Mouse (Mus musculus) ES-E14 (cell line): Measurements from ENCODE around the gene Sec16a.

Experiments
- CHD2 ChIP-seq: IDR thresholded peaks from 2 replicates; pipeline ENCODE4 v1.6.1; 2014; ENCODE audit warnings: mild to moderate bottlenecking, low read depth, low read length, inconsistent platforms
- HCFC1 ChIP-seq: IDR thresholded peaks from 2 replicates; pipeline ENCODE4 v1.6.1; 2012; ENCODE audit warnings: low read length, inconsistent platforms, borderline replicate concordance; ENCODE audit not compliant: insufficient read depth
- MAFK ChIP-seq: IDR thresholded peaks from 2 replicates; pipeline ENCODE4 v1.6.1; 2014; ENCODE audit warnings: mild to moderate bottlenecking, low read depth, low read length, inconsistent platforms; ENCODE audit not compliant: insufficient read depth
- ZC3H11A ChIP-seq: IDR thresholded peaks from 2 replicates; pipeline ENCODE4 v1.6.1; 2012; ENCODE audit warnings: low read depth, mild to moderate bottlenecking, inconsistent platforms, low read length, borderline replicate concordance
- ZNF384 ChIP-seq: IDR thresholded peaks from 2 replicates; pipeline ENCODE4 v1.6.1; 2012; ENCODE audit warnings: low read depth, low read length, inconsistent platforms

DNA sequence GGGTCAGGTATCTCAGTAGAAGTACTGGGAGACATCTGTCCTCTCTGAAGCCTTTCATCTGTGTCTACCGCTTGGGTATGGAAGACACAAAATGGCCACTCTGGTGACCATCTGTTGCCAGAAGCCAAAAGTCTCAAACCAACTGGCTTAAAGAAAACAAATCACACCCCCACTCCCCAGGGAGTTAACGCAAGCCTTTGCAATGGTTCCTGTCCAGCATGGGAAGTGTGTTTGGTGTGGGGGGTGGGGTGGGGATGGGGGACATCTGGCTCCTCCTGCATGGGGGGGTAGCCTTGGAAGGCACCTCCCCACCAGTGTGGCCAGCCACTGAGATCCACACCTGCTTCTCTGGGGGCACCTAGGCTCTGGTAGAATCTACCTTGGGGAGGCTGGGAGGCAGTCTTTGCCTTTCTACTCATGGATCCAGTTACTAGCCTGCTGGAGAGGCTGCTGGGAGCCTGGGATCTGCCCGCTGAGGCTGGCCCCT lies 41.9 kb upstream of the Sec16a start:
- TF ChIP-seq HCFC1, result no peak
- no peak for TF ChIP-seq ZNF384
- TF ChIP-seq CHD2, result no peak
- no peak for TF ChIP-seq ZC3H11A
- TF ChIP-seq MAFK, result no peak
